Mouse (Mus musculus) stomach, postnatal 0 days (tissue): ENCODE measurements around the gene Rsrc1.
"Not testable (repeated sequence)": the region's sequence is repeated elsewhere in the genome, so short reads cannot be mapped to it uniquely, and the experiment has no call there.

Experiments
- CTCF ChIP-seq: IDR thresholded peaks from 2 replicates; pipeline ENCODE4 v1.5.1; 2016; ENCODE audit warnings: antibody characterized with exemption, low read depth, mild to moderate bottlenecking, moderate library complexity
- EP300 ChIP-seq: optimal IDR thresholded peaks from 2 replicates; pipeline ENCODE3; 2016; ENCODE audit warnings: antibody characterized with exemption

DNA sequence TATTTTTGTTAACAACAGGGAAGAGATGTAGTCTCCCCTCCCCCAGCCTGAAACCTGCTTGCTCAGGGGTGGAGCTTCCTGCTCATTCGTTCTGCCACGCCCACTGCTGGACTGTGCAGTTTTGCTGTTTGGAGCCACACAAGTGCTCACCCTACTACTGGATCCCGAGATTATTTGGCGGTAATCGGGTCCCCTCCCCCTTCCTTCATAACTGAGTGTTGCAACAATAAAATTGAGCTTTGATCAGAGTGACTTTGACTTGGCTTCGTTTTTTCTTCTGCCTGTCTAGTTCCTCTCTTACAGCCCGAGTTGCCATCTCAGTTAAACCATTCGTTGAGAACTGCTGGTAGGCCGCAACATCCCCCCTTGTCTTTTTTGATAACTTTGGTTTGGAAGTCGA is 261.3 kb downstream of the Rsrc1 start:
- not testable (repeated sequence) for TF ChIP-seq EP300, CTCF
